Mouse (Mus musculus) cortical plate, adult 2 months (tissue): Measurements from ENCODE around the gene Tpx2. TPM values are rescaled to one million over a fixed set of nuclear protein-coding genes. Genes with fewer than 3 reads are reported as not detected.

ENCODE experiments used
- H3K27ac ChIP-seq: fragments of 200-500 bp; 2 replicates; pipeline ENCODE4 v1.5.1; 2012; ENCODE audit warnings: low read length, control low read depth, inconsistent platforms; ENCODE audit not compliant: insufficient read depth
- H3K4me1 ChIP-seq: fragments of 200-500 bp; 2 replicates; pipeline ENCODE4 v1.6.1; 2011; ENCODE audit warnings: low read length; ENCODE audit not compliant: control insufficient read depth, insufficient read depth
- H3K4me3 ChIP-seq: fragments of 200-500 bp; 2 replicates; pipeline ENCODE4 v1.5.1; 2011; ENCODE audit warnings: mild to moderate bottlenecking, low read length, control low read depth; ENCODE audit not compliant: insufficient read depth
- CTCF ChIP-seq: fragments of 200-500 bp; IDR thresholded peaks from 2 replicates; pipeline ENCODE4 v1.5.1; 2011; ENCODE audit warnings: mild to moderate bottlenecking, control low read depth, low read length; ENCODE audit not compliant: insufficient read depth; ENCODE audit errors: extremely low read depth
- POLR2A ChIP-seq: fragments of 200-500 bp; IDR thresholded peaks from 2 replicates; pipeline ENCODE4 v1.6.1; 2011; ENCODE audit warnings: mild to moderate bottlenecking, low read length, control low read depth; ENCODE audit not compliant: insufficient read depth; ENCODE audit errors: extremely low read depth
- polyA plus RNA-seq: library from polyadenylated mRNA; depleted of rRNA; stranded (reverse); fragments of >200 nt; gene quantifications from 2 replicates; pipeline ENCODE4 v1.2.3, GENCODE M21; 2012

Tpx2 gene
- polyA plus RNA-seq, 1 experiment: 1.8 TPM

DNA sequence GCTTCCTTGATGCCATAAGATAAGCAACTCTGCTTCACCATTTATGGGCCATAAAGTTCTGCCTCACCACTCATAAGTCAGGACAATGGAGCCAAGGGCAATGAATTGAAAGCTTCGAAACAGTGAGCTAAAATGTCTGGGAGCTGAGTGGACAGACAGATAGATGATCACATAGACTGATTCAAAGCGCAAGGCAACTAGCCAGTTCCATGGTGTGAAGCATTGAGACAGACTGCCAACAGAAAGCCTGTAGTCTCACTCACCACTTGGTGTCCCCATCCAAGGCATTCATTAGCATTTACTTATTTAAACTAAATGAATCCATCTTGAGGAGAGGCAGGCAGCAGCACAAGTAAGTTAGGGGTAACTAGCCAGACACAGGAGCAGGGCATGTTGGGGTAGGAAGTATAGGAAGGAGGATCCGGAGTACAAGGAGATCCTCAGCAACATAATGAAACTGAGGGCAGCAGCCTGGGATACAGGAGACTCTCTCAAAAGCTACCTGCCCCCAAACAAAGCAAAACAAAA is 28.6 kb upstream of the Tpx2 start:
- H3K4me3 ChIP-seq: no peak overlapping the region
- peaks cover 31% of the 10 kb centered on the region for H3K4me1 ChIP-seq
- TF ChIP-seq CTCF (no peak), POLR2A (no peak)
- H3K27ac ChIP-seq: peak overlapping the region; percentile 92

DNA sequence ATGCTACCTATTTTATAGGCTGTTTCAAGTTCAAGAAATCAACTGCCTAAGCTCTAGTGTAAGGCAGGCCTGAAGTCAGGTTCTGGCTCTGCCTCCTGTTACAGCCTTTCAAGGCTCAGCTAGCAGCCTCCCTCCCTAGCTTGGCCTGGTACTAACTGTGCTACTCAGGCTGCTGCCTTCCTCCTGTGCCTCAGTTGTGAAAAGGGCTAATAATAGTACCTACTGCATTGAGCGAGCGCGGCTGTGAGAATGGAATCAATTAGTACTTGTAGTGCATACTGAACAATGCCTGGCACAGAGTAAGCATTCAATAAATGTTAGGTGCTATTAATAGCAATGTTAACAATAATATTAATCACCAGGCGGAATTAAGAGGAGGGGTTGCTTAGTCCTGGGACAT is 27.8 kb upstream of the Tpx2 start:
- Histone ChIP-seq H3K27ac (peak overlapping the region; percentile 92), H3K4me1 (peaks cover 32% of the 10 kb centered on the region), H3K4me3 (no peak overlapping the region)
- TF ChIP-seq POLR2A (no peak), CTCF (no peak)

DNA sequence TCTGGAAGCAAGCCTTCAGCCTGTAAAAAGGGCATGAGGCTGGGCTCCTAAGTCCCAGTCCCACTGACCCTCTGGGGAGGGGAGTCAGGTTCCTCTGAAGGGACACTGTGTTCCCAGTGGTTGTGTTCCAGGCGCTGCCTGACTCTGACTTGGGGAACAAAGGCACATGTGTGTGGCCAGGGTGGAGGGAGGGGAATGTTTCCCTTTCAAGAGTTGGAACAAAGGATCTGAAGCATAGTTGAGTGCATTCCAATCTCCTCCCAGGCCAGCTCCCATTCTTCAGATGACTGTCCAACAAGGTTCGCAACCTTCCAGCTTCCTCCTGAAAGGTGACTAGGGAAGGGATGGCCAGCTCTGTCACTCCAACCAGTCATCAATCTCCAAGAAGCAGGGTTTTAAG is 27.4 kb upstream of the Tpx2 start:
- H3K4me1 ChIP-seq: peaks cover 32% of the 10 kb centered on the region
- TF ChIP-seq POLR2A (0 out of 2 replicates have a peak, but pooled peaks have one; percentile 23), CTCF (no peak)
- H3K27ac ChIP-seq: peak overlapping the region; percentile 92
- no peak overlapping the region for H3K4me3 ChIP-seq

DNA sequence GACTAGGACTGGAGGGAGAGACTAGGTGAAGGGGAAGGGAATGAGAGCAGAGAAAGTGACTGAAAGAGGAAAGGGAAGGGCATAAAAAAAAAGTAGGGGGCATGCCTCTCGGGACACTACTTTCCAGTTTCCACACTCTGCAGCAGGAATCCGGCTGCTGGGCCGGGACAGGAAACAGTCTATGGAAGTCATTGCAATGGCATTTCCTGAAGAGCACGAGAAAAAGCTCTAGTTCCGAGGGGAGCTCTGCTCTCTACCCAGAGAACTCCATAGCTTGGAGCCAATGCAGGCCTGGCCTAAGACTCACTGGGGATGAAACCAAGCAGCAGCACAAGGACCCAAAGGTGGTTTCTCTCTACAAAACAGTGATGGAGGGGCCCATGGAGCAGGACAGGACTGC is 26.7 kb upstream of the Tpx2 start:
- Histone ChIP-seq H3K27ac (peak overlapping the region; percentile 90), H3K4me1 (peaks cover 33% of the 10 kb centered on the region), H3K4me3 (no peak overlapping the region)
- TF ChIP-seq POLR2A (0 out of 2 replicates have a peak, but pooled peaks have one; percentile 12), CTCF (no peak)

- H3K4me3 ChIP-seq: no peak overlapping the region
- peaks cover 30% of the 10 kb centered on the region for H3K4me1 ChIP-seq
- H3K27ac ChIP-seq: peak overlapping the region; percentile 90
- no peak for TF ChIP-seq CTCF
- TF ChIP-seq POLR2A: no peak
These were observed 26.2 kb upstream of the Tpx2 start for GRCm38 (mm10) chr2:152821566-152821965.

- no peak for TF ChIP-seq POLR2A
- Histone ChIP-seq H3K4me1 (peaks cover 24% of the 10 kb centered on the region), H3K4me3 (no peak overlapping the region), H3K27ac (no peak overlapping the region)
These were observed 24.0 kb upstream of the Tpx2 start for GRCm38 (mm10) chr2:152823770-152824169.

DNA sequence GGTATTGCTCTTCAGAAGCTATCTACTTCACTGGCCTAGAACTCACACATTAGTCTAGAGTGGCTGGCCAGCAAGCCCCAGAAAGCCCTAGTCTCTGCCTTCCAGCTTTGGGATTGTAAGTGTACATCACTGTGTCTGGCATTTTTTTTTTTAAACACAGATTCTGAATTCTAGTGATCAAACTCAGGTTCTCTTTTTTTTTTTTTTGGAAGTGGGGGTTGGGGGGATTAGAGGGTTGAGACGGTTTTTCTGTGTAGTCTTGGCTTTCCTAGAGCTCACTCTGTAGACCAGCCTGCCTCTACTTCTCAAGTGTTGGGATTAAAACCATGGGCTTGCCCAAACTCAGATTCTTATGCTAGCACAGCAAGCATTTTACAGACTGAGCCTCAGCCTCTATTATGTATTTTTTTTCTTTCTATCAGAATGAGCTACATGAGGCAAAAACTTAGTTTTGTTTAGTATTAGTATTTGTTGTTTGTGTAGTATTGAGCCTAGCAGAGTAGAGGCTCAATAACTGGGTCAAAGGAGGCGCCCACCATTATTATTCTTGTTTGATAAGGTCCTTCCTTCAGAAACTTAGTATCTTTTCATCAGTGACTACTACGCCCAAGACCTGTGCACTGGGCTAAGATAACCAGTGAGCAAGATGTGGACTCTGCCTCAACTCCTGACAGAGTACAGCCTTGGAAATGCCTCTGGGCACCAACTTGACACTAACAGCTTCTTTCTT is 23.2 kb upstream of the Tpx2 start:
- peaks cover 22% of the 10 kb centered on the region for H3K4me1 ChIP-seq
- peak overlapping the region; percentile 91 for H3K27ac ChIP-seq
- H3K4me3 ChIP-seq: no peak overlapping the region
- no peak for TF ChIP-seq POLR2A
- TF ChIP-seq CTCF: no peak

GRCm38 (mm10) chr2:152825168-152825697 is 22.5 kb upstream of the Tpx2 start:
- Histone ChIP-seq H3K27ac (peak overlapping the region; percentile 91; the same call in 1 of the 2 replicates), H3K4me3 (no peak overlapping the region), H3K4me1 (peaks cover 21% of the 10 kb centered on the region)
- TF ChIP-seq CTCF (no peak), POLR2A (no peak)

- H3K4me3 ChIP-seq: no peak overlapping the region
- peak overlapping the region; percentile 60; the same call in 1 of the 2 replicates for H3K27ac ChIP-seq
- TF ChIP-seq CTCF: no peak
- TF ChIP-seq POLR2A: no peak
- peaks cover 21% of the 10 kb centered on the region for H3K4me1 ChIP-seq
These were observed 22.1 kb upstream of the Tpx2 start for GRCm38 (mm10) chr2:152825713-152826112.

DNA sequence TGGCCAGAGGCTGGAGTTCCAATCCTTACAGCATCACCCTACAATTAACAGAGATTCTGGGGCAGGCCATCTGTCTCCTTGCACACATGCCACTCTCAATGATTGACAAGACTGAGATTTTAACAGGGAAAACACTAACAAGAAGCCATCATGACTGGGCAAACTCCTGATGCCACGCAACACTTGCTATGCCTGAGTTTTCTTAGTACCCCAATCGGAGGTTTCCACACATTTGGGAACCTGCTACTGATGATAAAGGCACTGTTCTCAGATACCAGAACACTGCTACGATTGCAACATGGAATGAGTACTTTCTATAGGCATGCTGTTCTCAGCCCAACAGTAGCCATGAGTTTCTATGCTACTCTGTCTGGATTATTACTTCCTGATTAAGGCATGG is 21.3 kb upstream of the Tpx2 start:
- TF ChIP-seq CTCF: no peak
- no peak for TF ChIP-seq POLR2A
- Histone ChIP-seq H3K27ac (peak overlapping the region; percentile 42), H3K4me1 (peaks cover 17% of the 10 kb centered on the region), H3K4me3 (peak overlapping the region; percentile 85)
